Mouse (Mus musculus) embryonic facial prominence, embryonic 11.5 days (tissue): ENCODE data around the gene Stard3. TPM values are rescaled to one million over a fixed set of nuclear protein-coding genes. Genes with fewer than 3 reads are reported as not detected.

Experiments used
- ATAC-seq: fragments of 200-750 bp; cut with Nextera tagmentation; replicated peaks from 2 replicates; pipeline ENCODE4 v1.8.0; 2017; ENCODE audit warnings: low read depth; ENCODE audit not compliant: insufficient number of reproducible peaks, low FRiP score, low TSS enrichment
- DNase-seq: peaks from one replicate; pipeline ENCODE4 v3.0.0-alpha.2; 2015; ENCODE audit warnings: low spot score
- H3K27ac ChIP-seq: fragments of 300-500 bp; sonication (generic); replicated peaks from 2 replicates; pipeline ENCODE4 v1.5.1; 2014; ENCODE audit warnings: mild to moderate bottlenecking, low read depth, low read length, control low read depth
- H3K27me3 ChIP-seq: fragments of 300-500 bp; sonication (generic); 2 replicates; pipeline ENCODE4 v1.6.1; 2014; ENCODE audit warnings: mild to moderate bottlenecking, low read length, moderate library complexity, mixed read lengths; ENCODE audit not compliant: control insufficient read depth, insufficient read depth
- H3K36me3 ChIP-seq: fragments of 300-500 bp; sonication (generic); replicated peaks from 2 replicates; pipeline ENCODE4 v1.6.1; 2014; ENCODE audit warnings: low read depth, mild to moderate bottlenecking, low read length, moderate library complexity, mixed read lengths; ENCODE audit not compliant: control insufficient read depth, insufficient read depth
- H3K4me1 ChIP-seq: fragments of 300-500 bp; sonication (generic); 2 replicates; pipeline ENCODE4 v1.6.1; 2014; ENCODE audit warnings: low read length, mixed read lengths; ENCODE audit not compliant: control insufficient read depth, insufficient read depth
- H3K4me2 ChIP-seq: fragments of 300-500 bp; sonication (generic); 2 replicates; pipeline ENCODE4 v1.6.1; 2014; ENCODE audit warnings: low read depth, mild to moderate bottlenecking, control low read depth, low read length, moderate library complexity
- H3K4me3 ChIP-seq: fragments of 300-500 bp; sonication (generic); 2 replicates; pipeline ENCODE4 v1.5.1; 2014; ENCODE audit warnings: low read depth, low read length, control low read depth
- H3K9ac ChIP-seq: fragments of 300-500 bp; sonication (generic); replicated peaks from 2 replicates; pipeline ENCODE4 v1.6.1; 2014; ENCODE audit warnings: mild to moderate bottlenecking, control low read depth, low read length
- H3K9me3 ChIP-seq: fragments of 300-500 bp; sonication (generic); replicated peaks from 2 replicates; pipeline ENCODE4 v1.6.1; 2016; ENCODE audit warnings: mild to moderate bottlenecking, low read length, inconsistent platforms, mixed read lengths; ENCODE audit not compliant: control insufficient read depth
- whole genome bisulfite sequencing: fragments of 180-500 bp; shearing (Covaris S2); extraction: QIAGEN DNeasy Blood & Tissue Kit; methylation state at CpG from one replicate; pipeline ENCODE4 v1.1.7; 2014; 5-methylcytosine and 5-hydroxymethylcytosine counted together
- polyA plus RNA-seq: library from polyadenylated mRNA; unstranded; fragments of >200 nt; fragmentation: Nextera tagmentation; extraction: Ambion mirVana; gene quantifications from 2 replicates; pipeline ENCODE4 v1.2.1, GENCODE M21; 2014

Gene Stard3
- polyA plus RNA-seq, 1 experiment from 2014 or later = 31.1 TPM

GRCm38 (mm10) chr11:98325821-98326218, 32.3 kb upstream of the Stard3 start:
- Histone ChIP-seq H3K36me3 (no peaks in the 10 kb centered on the region), H3K4me3 (no peak overlapping the region), H3K4me1 (peaks cover 10% of the 10 kb centered on the region; the same call in 1 of the 2 replicates), H3K4me2 (no peak overlapping the region), H3K9ac (no peak overlapping the region), H3K27ac (no peak overlapping the region), H3K9me3 (no peaks in the 10 kb centered on the region), H3K27me3 (peaks cover 97% of the 10 kb centered on the region)
- DNase-seq (no peak), ATAC-seq (no peak)
- under 1% methylated on average over 22 of the region's 22 CpGs for WGBS

- Histone ChIP-seq H3K27ac (no peak overlapping the region), H3K27me3 (peaks cover 94% of the 10 kb centered on the region), H3K9ac (no peak overlapping the region), H3K4me2 (no peak overlapping the region; the same call in 1 of the 2 replicates), H3K36me3 (no peaks in the 10 kb centered on the region), H3K4me3 (no peak overlapping the region), H3K4me1 (peaks cover 10% of the 10 kb centered on the region; the same call in 1 of the 2 replicates), H3K9me3 (no peaks in the 10 kb centered on the region)
- DNase-seq (no peak), ATAC-seq (no peak)
- WGBS = under 1% methylated on average over 19 of the region's 19 CpGs
These were observed 31.4 kb upstream of the Stard3 start for GRCm38 (mm10) chr11:98326741-98327135.

- no peak overlapping the region for H3K9ac ChIP-seq
- peak overlapping the region; percentile 14; the same call in 1 of the 2 replicates for H3K4me3 ChIP-seq
- peaks cover 94% of the 10 kb centered on the region for H3K27me3 ChIP-seq
- H3K36me3 ChIP-seq = no peaks in the 10 kb centered on the region
- under 1% methylated on average over 97 of the region's 97 CpGs for WGBS
- H3K27ac ChIP-seq = no peak overlapping the region
- peak; percentile 49; the same call in 1 of the 2 replicates for ATAC-seq
- H3K9me3 ChIP-seq = no peaks in the 10 kb centered on the region
- peak; percentile 40 for DNase-seq
- H3K4me1 ChIP-seq = peaks cover 10% of the 10 kb centered on the region; the same call in 1 of the 2 replicates
- peak overlapping the region; percentile 20; the same call in 1 of the 2 replicates for H3K4me2 ChIP-seq
These were observed 30.8 kb upstream of the Stard3 start for GRCm38 (mm10) chr11:98327136-98328030.

DNA sequence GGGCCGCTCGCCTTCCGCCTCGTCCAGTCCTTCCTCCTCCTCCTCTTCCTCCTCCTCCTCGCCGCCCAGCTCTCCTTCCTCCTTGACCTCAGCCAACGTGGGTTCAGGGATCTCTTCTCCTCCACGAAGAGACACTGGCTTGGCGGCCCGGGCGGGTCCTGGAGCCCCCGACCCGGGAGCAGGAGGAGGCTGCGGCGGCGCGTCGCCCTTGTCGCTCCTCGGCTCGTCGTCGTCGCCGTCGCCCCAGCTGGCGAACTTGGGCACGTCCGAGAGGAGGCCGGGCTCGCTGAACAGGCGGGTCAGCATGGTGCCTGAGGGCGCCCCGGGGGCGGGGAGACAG, 30.2 kb upstream of the Stard3 start:
- peak overlapping the region; percentile 9 for H3K4me3 ChIP-seq
- ATAC-seq (no peak), DNase-seq (no peak)
- no peaks in the 10 kb centered on the region for H3K36me3 ChIP-seq
- peaks cover 93% of the 10 kb centered on the region for H3K27me3 ChIP-seq
- H3K27ac ChIP-seq = no peak overlapping the region
- no peak overlapping the region for H3K9ac ChIP-seq
- H3K4me2 ChIP-seq = peak overlapping the region; percentile 26
- no peaks in the 10 kb centered on the region for H3K9me3 ChIP-seq
- H3K4me1 ChIP-seq = peaks cover 10% of the 10 kb centered on the region; the same call in 1 of the 2 replicates
- 1% methylated on average over 35 of the region's 35 CpGs for WGBS

- no peaks in the 10 kb centered on the region for H3K36me3 ChIP-seq
- peak overlapping the region; percentile 9 for H3K4me3 ChIP-seq
- H3K4me2 ChIP-seq = peak overlapping the region; percentile 26
- no peak for ATAC-seq
- no peak overlapping the region for H3K9ac ChIP-seq
- H3K27me3 ChIP-seq = peaks cover 93% of the 10 kb centered on the region
- DNase-seq = no peak
- H3K4me1 ChIP-seq = peaks cover 10% of the 10 kb centered on the region; the same call in 1 of the 2 replicates
- no peak overlapping the region for H3K27ac ChIP-seq
- under 1% methylated on average over 56 of the region's 56 CpGs for WGBS
- H3K9me3 ChIP-seq = no peaks in the 10 kb centered on the region
These were observed 29.6 kb upstream of the Stard3 start for GRCm38 (mm10) chr11:98328371-98329069.

DNA sequence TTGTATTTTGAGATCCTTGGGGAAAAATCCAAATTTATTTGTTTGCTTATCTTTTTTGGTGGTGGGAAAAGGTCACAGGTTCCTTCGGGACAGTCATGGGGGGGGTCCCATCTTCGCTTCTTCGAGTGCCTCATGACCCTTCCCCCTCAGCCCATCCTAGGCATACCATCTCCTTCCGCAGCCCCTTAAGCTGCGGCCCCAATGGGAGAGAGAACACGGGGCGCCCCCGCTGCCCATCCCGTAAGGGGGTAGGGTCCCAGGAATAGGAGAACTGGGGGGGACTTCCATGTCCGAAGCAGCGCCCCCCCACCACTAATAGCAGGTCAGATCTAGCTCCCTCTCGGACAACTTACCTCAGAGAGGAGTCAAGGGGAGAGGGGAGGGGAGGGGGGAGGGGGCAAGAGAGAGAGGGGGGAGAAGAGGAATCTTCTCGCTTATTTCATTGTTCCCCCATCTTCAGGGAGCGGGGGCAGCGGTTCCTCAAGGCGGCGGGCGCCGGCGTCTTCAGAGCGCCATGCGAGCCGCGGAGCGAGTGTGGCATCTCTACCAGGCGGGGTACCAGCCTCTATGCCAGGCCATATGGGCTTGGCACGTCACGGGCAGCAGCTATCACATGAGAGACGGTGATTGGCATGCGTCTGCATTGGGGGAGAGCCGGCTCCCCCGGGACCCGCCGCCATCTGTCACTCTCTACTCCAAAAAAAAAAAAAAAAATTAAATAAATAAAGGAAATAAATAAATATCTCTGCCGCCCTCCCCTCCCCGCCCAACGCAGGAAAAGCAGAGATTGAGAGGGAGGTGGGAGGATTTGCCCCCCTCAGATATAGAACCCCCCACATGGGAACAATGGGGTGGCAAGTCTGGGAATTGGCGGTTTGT, 28.8 kb upstream of the Stard3 start, which contains the start of gene Neurod2:
TSS of gene Neurod2 (minus strand) at position 568 of the 879 bp plus-strand sequence.
- Histone ChIP-seq H3K9ac (no peak within 1 kb of the TSS), H3K4me2 (no peak within 1 kb of the TSS), H3K36me3 (no peaks in the 10 kb centered on the region), H3K4me3 (peak within 1 kb of the TSS; percentile 9; the same call in 1 of the 2 replicates), H3K9me3 (no peaks in the 10 kb centered on the region), H3K4me1 (peaks cover 12% of the 10 kb centered on the region; the same call in 1 of the 2 replicates), H3K27ac (no peak within 1 kb of the TSS), H3K27me3 (peaks cover 93% of the 10 kb centered on the region)
- DNase-seq (no peak), ATAC-seq (no peak)
- WGBS = 3% methylated on average over 38 of the region's 38 CpGs

DNA sequence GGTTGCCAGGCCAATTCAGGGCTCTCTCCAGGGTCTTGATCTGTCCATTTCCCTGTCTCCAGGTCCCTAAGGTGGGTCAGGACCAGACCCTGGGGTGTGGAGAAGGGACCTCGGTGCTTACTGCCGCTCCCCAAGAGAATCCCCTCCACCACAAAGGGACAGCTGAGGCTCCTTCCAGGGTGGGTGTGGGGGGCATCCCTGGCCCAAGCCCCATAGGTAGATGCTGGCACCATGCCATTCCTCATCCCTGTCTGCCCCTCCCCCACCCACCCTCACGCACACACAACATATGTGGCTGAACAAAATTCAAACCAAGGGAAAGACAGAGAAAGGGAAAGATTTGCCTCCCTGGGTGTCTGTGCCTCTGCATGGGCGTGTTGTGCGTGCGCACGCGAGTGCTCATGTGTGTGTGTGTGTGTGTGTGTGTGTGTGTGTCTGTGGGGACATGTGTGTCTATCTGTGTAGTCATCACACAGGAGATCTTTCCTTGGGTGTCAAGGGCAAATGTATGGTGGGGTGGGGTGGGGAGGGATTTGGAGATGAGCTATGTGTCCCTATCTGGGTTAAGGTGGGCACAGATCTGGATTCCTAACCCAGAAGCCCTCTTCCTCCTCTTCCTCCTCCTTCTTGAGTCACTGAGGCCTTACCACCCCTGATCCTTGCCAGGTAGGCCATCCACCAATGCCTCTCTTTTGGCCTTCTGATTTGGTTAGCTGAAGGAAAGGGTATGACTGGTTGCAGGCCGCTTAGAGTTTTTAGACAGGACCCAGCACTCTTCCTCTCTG, 28.0 kb upstream of the Stard3 start:
- no peak overlapping the region for H3K4me2 ChIP-seq
- no peak for DNase-seq
- no peak overlapping the region for H3K27ac ChIP-seq

More for the DNA sequence above, 28.0 kb upstream of the Stard3 start:
- H3K36me3 ChIP-seq = no peaks in the 10 kb centered on the region
- no peak overlapping the region for H3K4me3 ChIP-seq
- 24% methylated on average over 9 of the region's 9 CpGs for WGBS
- no peaks in the 10 kb centered on the region for H3K9me3 ChIP-seq
- ATAC-seq = no peak; the same call in 1 of the 2 replicates
- peaks cover 12% of the 10 kb centered on the region; the same call in 1 of the 2 replicates for H3K4me1 ChIP-seq
- peaks cover 93% of the 10 kb centered on the region for H3K27me3 ChIP-seq
- H3K9ac ChIP-seq = no peak overlapping the region
